Mouse (Mus musculus) layer of hippocampus, postnatal 14 days (tissue): Measurements from ENCODE around the gene Fam214b. TPM values are rescaled to one million over a fixed set of nuclear protein-coding genes. Genes with fewer than 3 reads are reported as not detected.
A peak's percentile ranks its signal among the peaks of the same experiment; 100 is the strongest.

Source experiments
- DNase-seq, 2 experiments: peaks; one replicate each; pipeline ENCODE4 v3.0.0; 2021 to 2022; ENCODE audit warnings: low spot score in 2 of 2, mixed read lengths in 1 of 2
- long read RNA-seq, 2 experiments: library from polyadenylated mRNA; stranded (forward); transcript quantifications; one replicate each; pipeline ENCODE4 v2.0.0; 2021
- total RNA-seq, 2 experiments: library from RNA; stranded (reverse); gene quantifications; 2 replicates each; pipeline ENCODE4 v1.2.3; 2021

Gene Fam214b
- total RNA-seq: 10 to 100 TPM; 35.0 to 40.2 TPM
- long read RNA-seq, experiment 1, transcript Fam214b-202 (9 exons, 3,107 nt): major isoform, 7 of 29 reads
- long read RNA-seq, experiment 1, transcript Fam214b-204 (9 exons, 3,280 nt): minor isoform, 5 of 29 reads
- long read RNA-seq, experiment 1, partial matches to known transcripts: 5 of 29 reads
- long read RNA-seq, experiment 1, other reads (novel, unspliced or antisense): 8 of 29 reads
- long read RNA-seq, experiment 2, transcript Fam214b-204 (9 exons, 3,280 nt): major isoform, 5 of 25 reads
- long read RNA-seq, experiment 2, partial matches to known transcripts: 7 of 25 reads
- long read RNA-seq, experiment 2, other reads (novel, unspliced or antisense): 6 of 25 reads

DNA sequence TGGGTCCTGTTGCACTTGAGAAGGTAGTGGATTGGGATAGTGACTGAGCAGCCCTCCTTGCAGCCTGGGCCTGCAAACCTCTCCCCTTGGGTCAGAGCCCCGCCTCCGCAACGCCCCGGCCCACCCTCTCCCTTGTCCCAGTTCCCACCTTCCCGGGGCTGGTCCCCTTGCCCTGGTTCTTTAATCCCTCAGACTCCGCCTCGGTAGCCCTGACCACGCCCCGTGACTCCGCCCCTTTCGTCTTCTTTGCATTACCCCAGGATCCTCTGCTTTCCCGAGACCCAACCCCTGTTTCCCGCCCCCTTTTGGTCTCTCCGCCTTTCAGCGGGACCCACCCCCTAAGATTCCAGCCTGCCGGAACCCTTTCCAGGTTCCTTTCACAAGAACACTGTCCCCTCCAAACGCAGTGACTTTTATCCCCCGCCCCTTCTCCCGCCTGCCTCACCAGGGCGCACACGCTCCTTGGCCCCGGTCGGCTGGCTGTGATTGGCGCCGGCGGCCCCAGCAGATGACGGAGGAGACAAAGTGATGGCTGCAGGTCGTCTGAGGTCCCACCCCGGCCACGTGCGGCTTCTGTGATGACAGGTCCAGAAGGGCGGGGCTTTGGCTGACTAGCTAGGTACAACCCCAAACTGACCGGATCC is at the start of gene Fam214b:
Gene Fam214b, minus strand, starts transcription at position 562 of the 644 bp plus-strand sequence.
- DNase-seq: peak; percentile 91 to 98

- DNase-seq: no peak
Observed at GRCm38 (mm10) chr4:43091183-43091582, 45.2 kb upstream of the Fam214b start.

- no peak for DNase-seq
Observed at GRCm38 (mm10) chr4:43089950-43090349, 43.9 kb upstream of the Fam214b start.

GRCm38 (mm10) chr4:43082458-43082857 is 36.4 kb upstream of the Fam214b start:
- no peak for DNase-seq

DNA sequence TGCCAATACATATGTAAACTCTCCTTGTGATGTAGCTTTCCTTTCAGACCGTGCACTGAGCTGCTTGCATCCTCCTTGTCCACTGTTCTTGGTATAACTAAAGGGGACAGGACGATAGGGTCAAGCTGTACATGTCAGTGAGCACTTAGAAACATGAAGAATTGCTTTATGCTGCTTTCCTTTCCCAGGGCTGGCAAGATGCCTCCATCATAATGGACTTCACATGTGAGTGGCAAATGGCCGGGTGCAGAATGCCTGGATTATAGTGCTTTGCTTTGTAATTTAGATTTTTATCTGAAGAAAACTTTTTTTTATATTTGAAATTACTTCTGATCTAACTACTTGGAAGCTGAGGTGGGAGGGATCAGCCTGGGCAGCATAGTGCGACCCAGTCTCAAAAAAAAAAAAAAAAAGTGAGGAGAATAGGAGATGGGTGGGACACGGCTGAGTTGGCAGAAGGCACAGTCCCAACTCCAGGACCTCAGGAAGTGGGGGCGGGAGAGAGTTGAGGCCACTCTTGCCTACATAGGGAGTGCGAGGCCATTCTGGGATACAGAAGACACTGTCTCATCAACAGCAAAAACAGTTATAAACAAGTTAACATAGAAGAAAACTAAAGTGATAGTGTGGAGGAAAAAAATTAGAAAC is 32.2 kb upstream of the Fam214b start:
- DNase-seq: no peak

DNA sequence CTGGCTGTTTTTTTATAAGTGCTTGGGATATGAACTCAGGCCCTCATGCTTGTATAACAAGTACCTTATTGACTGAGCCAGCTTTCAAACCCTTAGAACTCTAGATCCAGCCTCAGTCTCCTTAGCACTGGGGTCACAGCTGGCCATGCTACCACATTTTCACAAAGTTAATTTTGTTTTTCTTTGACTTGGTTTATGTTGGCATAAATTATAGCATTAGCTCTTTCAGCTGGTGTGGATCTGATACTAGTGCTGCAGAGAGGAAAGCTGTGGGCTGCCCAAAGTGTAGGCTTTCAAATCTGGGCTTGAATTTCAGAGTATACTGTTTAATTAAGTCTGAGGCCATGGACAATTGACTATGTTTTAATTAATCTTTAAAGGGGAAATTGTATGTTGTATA is 28.9 kb upstream of the Fam214b start:
- DNase-seq: no peak

DNA sequence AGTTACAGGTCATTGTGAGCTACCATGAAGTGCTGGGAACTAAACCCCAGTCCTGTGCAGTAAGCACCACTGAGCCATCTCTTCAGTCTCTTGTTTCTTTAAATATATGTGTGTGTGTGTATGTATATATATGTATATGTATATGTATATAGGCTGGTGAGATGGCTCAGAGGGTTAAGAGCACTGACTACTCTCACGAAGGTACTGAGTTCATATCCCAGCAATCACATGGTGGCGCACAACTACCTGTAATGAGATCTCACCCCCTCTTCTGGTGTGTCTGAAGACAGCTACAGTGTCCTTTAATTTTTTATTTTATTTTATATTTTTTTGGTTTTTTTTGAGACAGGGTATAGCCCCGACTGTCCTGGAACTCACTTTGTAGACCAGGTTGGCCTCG is 19.5 kb upstream of the Fam214b start:
- no peak for DNase-seq

DNA sequence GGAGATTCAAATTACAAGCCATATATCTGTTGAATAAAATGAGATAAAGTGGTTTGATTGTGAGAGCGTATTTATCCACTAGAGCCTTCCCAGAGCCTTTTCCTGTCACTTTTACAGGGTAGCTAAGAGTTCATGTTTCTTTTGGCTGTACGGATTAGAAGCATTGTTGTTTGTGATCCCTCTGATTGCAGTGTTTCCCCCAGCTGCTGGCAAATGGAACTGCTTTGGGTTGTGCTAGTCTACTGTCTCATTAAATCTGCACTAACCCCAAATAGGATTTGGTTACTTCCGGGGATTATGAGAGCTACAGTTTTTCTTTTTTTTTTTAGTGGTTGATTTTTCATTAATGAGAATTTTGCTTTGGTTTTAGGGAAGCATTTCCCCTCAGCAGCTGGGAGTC is 14.3 kb upstream of the Fam214b start:
- DNase-seq: no peak

- DNase-seq: no peak
Observed at GRCm38 (mm10) chr4:43059697-43060096, 13.7 kb upstream of the Fam214b start.

GRCm38 (mm10) chr4:43058753-43059654 is 13.0 kb upstream of the Fam214b start, which contains the start of gene Unc13b:
Gene Unc13b (plus strand): TSS chr4:43058953.
- DNase-seq: peak; percentile 87 to 94

GRCm38 (mm10) chr4:43058392-43058752 is 12.4 kb upstream of the Fam214b start:
- DNase-seq: no peak

- DNase-seq: no peak
Observed at GRCm38 (mm10) chr4:43057654-43058053, 11.6 kb upstream of the Fam214b start.

- no peak for DNase-seq
Observed at GRCm38 (mm10) chr4:43052627-43053026, 6.6 kb upstream of the Fam214b start.

GRCm38 (mm10) chr4:43047231-43047630 is 1.2 kb upstream of the Fam214b start:
- peak; percentile 70 to 92 for DNase-seq

DNA sequence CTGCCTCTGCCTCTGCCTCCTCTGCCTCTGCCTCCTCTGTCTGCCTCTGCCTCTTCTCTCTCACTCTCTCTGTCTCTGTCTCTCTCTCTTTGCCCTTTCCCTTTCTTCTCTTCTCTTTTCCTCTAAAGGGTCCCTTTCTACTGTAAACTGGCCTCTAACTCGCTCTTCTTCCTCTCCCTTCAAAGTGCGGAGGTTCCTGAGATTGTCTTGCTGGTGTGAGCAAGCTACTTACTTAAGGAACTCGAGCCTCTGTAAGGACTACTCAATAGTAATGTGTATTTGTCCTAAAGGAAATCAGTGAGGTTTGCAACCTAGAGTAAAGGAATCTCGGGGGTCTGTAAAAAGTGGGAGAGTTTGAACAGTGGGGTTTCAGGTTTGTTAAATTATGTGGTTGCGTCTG is 587 bp upstream of the Fam214b start:
- no peak for DNase-seq

DNA sequence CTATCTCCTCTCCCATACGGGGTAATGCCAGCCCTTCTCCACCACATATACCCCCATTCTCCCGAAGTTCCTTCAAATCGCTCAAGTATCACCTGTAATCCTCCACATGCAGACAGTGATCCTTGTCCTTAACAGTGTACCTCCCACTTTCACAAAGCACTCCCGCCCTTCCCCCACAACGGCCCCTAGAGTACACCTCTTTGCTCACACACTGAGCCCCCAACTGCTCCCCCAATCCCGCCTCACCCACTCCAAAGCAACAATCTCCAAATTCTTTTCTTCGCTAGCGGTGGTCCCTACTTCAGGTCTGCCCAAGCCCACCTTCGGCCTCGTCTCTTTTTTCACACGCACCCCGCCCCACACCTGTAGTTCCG is 748 bp downstream of the Fam214b start:
- DNase-seq: no peak

DNA sequence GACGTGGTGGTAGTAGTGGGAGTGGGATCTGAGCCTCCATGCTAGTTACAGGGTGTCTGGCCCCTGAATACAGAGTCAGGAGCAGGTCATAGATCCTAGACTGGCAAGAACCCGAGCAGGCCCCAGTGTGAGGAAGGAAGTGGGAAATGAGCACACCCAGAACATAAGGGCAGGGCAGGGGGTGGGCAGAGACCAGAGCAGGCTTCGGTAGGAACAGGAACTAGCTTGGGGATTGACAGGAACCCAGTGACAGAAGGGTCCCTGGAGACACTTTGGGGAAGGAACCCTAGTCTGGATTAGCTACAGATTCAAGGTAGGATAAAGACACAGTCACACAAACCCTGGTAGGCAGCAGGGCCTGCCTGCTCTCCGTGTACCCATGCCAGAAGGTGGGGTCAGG is 1.3 kb downstream of the Fam214b start:
- no peak for DNase-seq

DNA sequence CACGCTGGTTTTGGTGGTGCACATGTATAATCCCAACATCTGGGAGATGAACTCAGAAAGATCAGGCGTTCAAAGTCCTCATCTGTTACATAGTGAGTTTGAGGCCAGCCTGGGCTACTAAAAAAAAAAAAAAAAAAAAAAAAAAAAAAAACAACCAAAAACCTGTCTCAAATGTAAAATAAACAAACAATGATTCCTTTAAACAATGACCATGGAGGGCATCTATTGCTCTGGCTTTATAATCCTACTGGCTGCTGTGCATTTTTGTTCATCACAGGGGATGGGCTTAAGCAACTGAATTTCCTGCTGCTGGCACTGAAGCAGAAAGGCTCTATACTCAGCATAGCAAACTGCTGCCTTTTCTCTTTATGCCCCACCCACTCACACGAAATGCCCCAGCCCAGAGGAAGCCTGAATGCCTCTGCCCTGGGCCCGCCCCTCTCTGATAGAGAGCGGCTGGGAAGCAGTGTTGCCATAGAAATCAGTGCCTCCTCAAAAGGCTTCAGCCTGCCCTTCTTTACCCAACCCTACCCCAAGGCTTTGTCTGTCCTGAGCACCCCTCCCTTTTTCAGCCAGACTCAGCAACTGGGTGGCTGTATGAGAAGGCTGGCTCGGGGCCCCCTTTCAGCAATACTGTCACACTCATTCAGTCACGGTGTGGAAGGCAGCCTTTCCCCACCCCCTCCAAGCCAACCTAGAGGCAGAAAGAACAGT is 2.2 kb downstream of the Fam214b start:
- DNase-seq: peak; percentile 45 to 64

DNA sequence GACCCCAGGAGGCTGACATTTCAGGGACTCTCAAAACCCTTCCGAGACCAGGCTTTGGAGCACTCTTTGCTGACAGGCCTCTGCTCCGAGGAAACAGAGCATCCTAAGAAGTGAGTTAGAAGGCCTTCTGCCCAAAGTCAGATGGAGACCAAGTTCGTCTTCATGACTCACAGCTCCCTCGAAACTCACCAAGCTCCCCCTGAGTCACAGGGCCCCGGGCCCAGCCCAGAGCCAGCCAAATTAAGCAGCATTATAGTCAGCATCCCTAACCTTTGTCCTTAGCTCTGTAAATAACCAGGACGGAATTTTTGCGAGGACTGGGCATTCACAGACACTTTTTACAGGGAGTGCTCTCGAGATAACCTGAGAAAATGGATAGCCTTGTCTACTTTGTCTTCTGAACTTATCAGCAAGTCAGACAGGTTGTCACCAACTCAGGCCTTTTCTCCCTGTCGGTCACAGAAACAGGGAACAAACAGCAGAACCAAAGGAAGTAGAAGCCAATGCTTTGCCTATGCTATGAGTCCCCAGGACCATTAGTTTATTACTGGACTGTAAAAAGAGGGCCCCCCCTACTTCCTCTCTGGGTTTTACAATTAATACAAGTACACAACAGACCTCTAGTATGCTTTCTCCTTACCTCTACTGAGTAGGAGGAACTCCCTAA is 5.0 kb downstream of the Fam214b start:
- no peak for DNase-seq

DNA sequence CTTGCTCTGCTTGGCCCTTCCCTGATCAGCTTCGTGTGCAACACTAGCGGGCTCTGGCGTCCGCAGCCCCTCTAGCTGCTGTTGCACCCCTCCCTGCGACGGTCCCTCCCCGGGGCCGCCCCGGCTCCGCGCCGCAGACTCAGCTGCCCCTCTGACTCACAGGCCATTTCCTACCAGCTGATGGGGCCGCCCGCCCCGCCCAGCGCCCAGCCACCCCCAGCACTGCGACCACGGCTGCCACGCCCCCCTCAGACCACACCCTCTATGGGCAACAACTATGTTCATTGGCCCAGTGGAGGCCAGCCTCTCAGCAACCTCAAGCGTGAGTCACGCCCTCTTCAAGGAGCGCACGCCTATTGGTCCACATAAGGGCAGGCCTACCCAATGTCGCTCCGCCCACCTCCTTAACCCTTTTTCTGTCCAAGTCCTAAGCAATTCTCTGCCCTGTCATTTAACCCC is 5.9 kb downstream of the Fam214b start:
- peak; percentile 89 to 97 for DNase-seq
